Mouse (Mus musculus) heart, embryonic 10.5 days (tissue): ENCODE measurements around the gene Lgi1. TPM values are rescaled to one million over a fixed set of nuclear protein-coding genes. Genes with fewer than 3 reads are reported as not detected.

Source experiments
- DNase-seq: peaks from one replicate; pipeline ENCODE4 v3.0.0-alpha.2; 2017; ENCODE audit warnings: low spot score
- H3K27ac ChIP-seq: fragments of 300-500 bp; sonication (generic); 2 replicates; pipeline ENCODE4 v1.5.1; 2016; ENCODE audit warnings: mild to moderate bottlenecking
- H3K27me3 ChIP-seq: fragments of 300-500 bp; sonication (generic); 2 replicates; pipeline ENCODE4 v1.6.1; 2016; ENCODE audit warnings: mild to moderate bottlenecking; ENCODE audit not compliant: poor library complexity, insufficient read depth, severe bottlenecking
- H3K36me3 ChIP-seq: fragments of 300-500 bp; sonication (generic); 2 replicates; pipeline ENCODE4 v1.6.1; 2016; ENCODE audit warnings: mild to moderate bottlenecking, moderate library complexity
- H3K4me1 ChIP-seq: fragments of 300-500 bp; sonication (generic); 2 replicates; pipeline ENCODE4 v1.6.1; 2016; ENCODE audit warnings: mild to moderate bottlenecking
- H3K4me3 ChIP-seq: fragments of 300-500 bp; sonication (generic); 2 replicates; pipeline ENCODE4 v1.5.1; 2016; ENCODE audit warnings: mild to moderate bottlenecking, moderate library complexity
- H3K9me3 ChIP-seq: fragments of 300-500 bp; sonication (generic); 2 replicates; pipeline ENCODE4 v1.6.1; 2016; ENCODE audit warnings: mild to moderate bottlenecking, moderate library complexity
- WGBS: fragments of 180-500 bp; shearing (Covaris S2); methylation state at CpG from one replicate; pipeline ENCODE4 v1.1.7; 2016; 5-methylcytosine and 5-hydroxymethylcytosine counted together
- polyA plus RNA-seq: library from polyadenylated mRNA; unstranded; fragments of >200 nt; fragmentation: Nextera tagmentation; extraction: Ambion mirVana; gene quantifications from 2 replicates; pipeline ENCODE4 v1.2.1, GENCODE M21; 2016

The Lgi1 gene
- polyA plus RNA-seq, 1 experiment from 2014 or later, result 0.38 TPM

- no peaks in the 10 kb centered on the region for H3K36me3 ChIP-seq
- 62% methylated on average over 5 of the region's 5 CpGs for WGBS
Measured at GRCm38 (mm10) chr19:38320651-38321188, 56.4 kb downstream of the Lgi1 start.

GRCm38 (mm10) chr19:38323726-38324125 lies 59.4 kb downstream of the Lgi1 start:
- H3K27ac ChIP-seq, result no peak overlapping the region

More at GRCm38 (mm10) chr19:38320651-38321188, 56.4 kb downstream of the Lgi1 start:
- no peak overlapping the region for H3K27ac ChIP-seq
- no peak for DNase-seq
- H3K27me3 ChIP-seq, result no peaks in the 10 kb centered on the region
- H3K4me1 ChIP-seq, result no peaks in the 10 kb centered on the region
- H3K9me3 ChIP-seq, result no peaks in the 10 kb centered on the region
- no peak overlapping the region for H3K4me3 ChIP-seq

DNA sequence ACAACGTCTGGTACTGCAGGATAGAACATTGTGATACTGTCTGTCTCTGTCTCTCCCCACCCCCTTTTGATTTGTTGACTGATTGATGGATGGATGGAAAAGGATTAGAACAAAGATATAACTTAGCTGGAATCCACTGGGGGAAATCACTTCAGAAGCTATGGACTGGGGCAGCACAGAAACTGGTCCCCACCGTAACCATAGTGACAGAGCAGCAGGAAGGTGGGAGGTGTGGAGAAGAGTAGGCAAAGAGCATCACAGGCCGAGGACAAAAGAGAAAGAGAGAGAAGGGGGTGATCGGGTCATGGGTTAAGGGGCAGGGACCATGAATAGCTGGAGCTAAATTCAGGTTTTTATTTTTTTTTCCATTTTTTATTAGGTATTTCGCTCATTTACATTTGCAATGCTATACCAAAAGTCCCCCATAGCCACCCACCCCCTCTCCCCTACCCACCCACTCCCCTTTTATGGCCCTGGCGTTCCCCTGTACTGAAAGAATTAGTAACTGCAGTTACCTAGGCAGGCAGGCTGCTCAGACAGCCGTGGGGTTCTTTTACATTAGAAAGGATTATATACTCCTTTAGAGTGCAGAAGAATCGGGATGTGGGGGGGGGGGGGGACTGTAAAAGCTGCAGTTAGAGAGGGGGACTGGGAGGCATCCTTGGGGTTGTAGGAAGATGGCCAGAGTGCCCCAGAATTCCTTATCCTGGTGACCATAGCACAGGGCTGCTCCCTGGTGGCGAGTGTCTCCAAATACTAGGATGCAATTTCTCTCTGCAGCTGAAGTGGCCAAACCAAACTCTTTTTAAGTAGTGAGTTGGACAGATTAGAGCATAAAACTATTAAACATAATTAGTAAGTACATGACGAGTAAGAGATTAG lies 60.1 kb downstream of the Lgi1 start:
- Histone ChIP-seq H3K4me3 (no peak overlapping the region), H3K36me3 (no peaks in the 10 kb centered on the region), H3K9me3 (no peaks in the 10 kb centered on the region), H3K4me1 (no peaks in the 10 kb centered on the region), H3K27me3 (no peaks in the 10 kb centered on the region), H3K27ac (no peak overlapping the region)
- DNase-seq, result peak; percentile 53
- 56% methylated on average over 10 of the region's 10 CpGs for WGBS

More at GRCm38 (mm10) chr19:38323726-38324125, 59.4 kb downstream of the Lgi1 start:
- Histone ChIP-seq H3K36me3 (no peaks in the 10 kb centered on the region), H3K4me1 (no peaks in the 10 kb centered on the region), H3K27me3 (no peaks in the 10 kb centered on the region), H3K9me3 (no peaks in the 10 kb centered on the region), H3K4me3 (no peak overlapping the region)
- no peak for DNase-seq

- no peaks in the 10 kb centered on the region for H3K4me1 ChIP-seq
- H3K27me3 ChIP-seq, result no peaks in the 10 kb centered on the region
- H3K9me3 ChIP-seq, result no peaks in the 10 kb centered on the region
- DNase-seq, result peak; percentile 14
- no peak overlapping the region for H3K27ac ChIP-seq
- 67% methylated on average over 4 of the region's 4 CpGs for WGBS
- H3K36me3 ChIP-seq, result no peaks in the 10 kb centered on the region
- no peak overlapping the region for H3K4me3 ChIP-seq
Measured at GRCm38 (mm10) chr19:38325029-38325398, 60.7 kb downstream of the Lgi1 start.

DNA sequence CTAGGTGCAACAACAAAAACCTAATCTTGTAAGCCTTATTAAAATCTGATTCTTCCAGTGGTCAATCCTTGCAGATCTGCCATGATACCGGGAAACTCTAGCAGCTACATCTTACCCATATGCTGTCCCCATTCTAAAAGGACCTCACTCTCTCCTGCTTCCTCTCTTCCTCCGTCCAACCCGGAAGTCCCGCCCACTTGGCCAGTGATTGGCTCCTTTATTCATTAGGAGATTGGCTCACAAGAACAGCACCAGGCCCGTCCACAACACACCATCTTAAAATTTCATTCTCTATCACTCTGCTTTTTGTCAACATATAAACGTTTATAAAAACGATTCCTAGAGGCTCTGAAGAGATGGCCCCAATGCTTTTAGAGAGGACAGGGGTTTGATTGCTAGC lies 61.5 kb downstream of the Lgi1 start:
- H3K4me1 ChIP-seq, result no peaks in the 10 kb centered on the region
- WGBS, result 80% methylated on average over 7 of the region's 7 CpGs
- H3K9me3 ChIP-seq, result no peaks in the 10 kb centered on the region
- DNase-seq, result no peak
- no peaks in the 10 kb centered on the region for H3K36me3 ChIP-seq
- no peak overlapping the region for H3K27ac ChIP-seq
- no peaks in the 10 kb centered on the region for H3K27me3 ChIP-seq
- no peak overlapping the region for H3K4me3 ChIP-seq

- no peaks in the 10 kb centered on the region for H3K27me3 ChIP-seq
- H3K4me1 ChIP-seq, result 0 out of 2 replicates have a peak, but pooled peaks cover under 1% of the 10 kb centered on the region
- H3K27ac ChIP-seq, result no peak overlapping the region
- WGBS, result 51% methylated on average over 4 of the region's 4 CpGs
- H3K9me3 ChIP-seq, result no peaks in the 10 kb centered on the region
- no peak for DNase-seq
- no peak overlapping the region for H3K4me3 ChIP-seq
- no peaks in the 10 kb centered on the region for H3K36me3 ChIP-seq
Measured at GRCm38 (mm10) chr19:38327002-38327401, 62.7 kb downstream of the Lgi1 start.

- 0 out of 2 replicates have a peak, but pooled peaks cover 3% of the 10 kb centered on the region for H3K4me1 ChIP-seq
- WGBS, result 66% methylated on average over 7 of the region's 7 CpGs
- no peak for DNase-seq
- H3K36me3 ChIP-seq, result no peaks in the 10 kb centered on the region
- no peak overlapping the region for H3K4me3 ChIP-seq
- H3K27me3 ChIP-seq, result no peaks in the 10 kb centered on the region
- no peak overlapping the region for H3K27ac ChIP-seq
- no peaks in the 10 kb centered on the region for H3K9me3 ChIP-seq
Measured at GRCm38 (mm10) chr19:38328010-38328409, 63.7 kb downstream of the Lgi1 start.

DNA sequence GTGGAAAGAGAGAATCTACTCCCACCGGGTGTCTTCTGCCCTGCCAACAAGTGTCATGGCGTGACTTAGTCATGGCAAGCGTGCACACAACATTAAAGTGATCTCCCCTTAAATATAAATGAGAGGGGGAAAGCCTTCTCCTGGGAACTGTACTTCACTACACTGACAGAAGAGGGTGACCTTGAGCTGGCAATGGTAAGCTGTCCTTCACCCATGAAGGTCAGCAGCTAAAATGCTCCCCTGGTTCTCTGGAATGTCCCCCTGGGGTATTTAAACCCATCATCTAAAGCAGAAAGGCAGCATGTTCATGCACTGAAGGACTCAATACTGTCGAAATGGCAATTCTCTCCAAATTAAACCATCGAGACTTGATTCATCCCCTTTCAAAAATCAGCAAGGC lies 64.9 kb downstream of the Lgi1 start:
- H3K4me1 ChIP-seq, result 0 out of 2 replicates have a peak, but pooled peaks cover 3% of the 10 kb centered on the region
- no peak for DNase-seq
- no peaks in the 10 kb centered on the region for H3K36me3 ChIP-seq
- H3K4me3 ChIP-seq, result no peak overlapping the region
- H3K9me3 ChIP-seq, result no peaks in the 10 kb centered on the region
- no peak overlapping the region for H3K27ac ChIP-seq
- H3K27me3 ChIP-seq, result no peaks in the 10 kb centered on the region
- 81% methylated on average over 5 of the region's 5 CpGs for WGBS

DNA sequence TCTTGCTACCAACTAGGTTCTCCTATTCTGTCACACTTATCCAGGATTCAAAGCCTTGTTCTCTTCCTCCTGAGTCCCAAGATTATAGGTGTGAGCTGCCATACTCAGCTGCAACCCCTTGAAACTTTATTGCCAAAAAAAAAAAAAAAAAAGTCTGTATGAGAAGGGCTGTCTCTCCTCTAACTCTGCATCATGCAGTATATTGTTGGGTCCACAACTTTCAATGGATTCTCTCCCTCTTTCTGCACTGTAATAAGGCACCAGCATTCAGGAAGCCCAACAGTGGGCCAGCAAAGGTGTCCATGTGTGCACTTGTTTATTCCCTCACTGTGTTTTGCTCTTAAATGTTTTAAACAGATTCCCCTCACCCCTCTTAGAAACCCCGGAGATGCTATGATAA lies 66.7 kb downstream of the Lgi1 start:
- 79% methylated on average over 1 of the region's 1 CpGs for WGBS
- Histone ChIP-seq H3K36me3 (no peaks in the 10 kb centered on the region), H3K27ac (no peak overlapping the region), H3K4me3 (no peak overlapping the region), H3K27me3 (no peaks in the 10 kb centered on the region), H3K4me1 (0 out of 2 replicates have a peak, but pooled peaks cover 3% of the 10 kb centered on the region), H3K9me3 (no peaks in the 10 kb centered on the region)
- no peak for DNase-seq

- no peak for DNase-seq
Measured at GRCm38 (mm10) chr19:38332245-38332644, 67.9 kb downstream of the Lgi1 start.

DNA sequence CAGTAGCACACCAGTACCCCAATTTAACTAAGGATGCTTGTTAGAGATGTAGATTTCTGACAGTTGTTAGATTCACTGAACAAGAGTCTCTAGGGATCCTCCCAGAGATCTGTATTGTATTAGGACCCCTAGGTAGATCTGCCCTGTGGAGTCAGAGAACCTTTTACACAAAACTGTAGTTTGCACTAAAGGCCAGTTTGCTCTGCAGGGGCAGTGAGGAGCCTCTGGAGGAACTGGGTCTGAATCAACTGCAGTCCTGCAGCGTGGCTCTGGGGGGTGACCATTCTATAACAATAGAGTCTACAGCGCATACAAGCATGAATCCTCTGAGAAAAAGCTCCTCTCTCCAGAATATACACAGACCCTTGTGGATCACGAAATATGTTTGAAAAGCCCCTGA lies 68.5 kb downstream of the Lgi1 start:
- no peaks in the 10 kb centered on the region for H3K27me3 ChIP-seq
- WGBS, result 72% methylated on average over 3 of the region's 3 CpGs

More at GRCm38 (mm10) chr19:38332245-38332644, 67.9 kb downstream of the Lgi1 start:
- no peaks in the 10 kb centered on the region for H3K9me3 ChIP-seq
- 0 out of 2 replicates have a peak, but pooled peaks cover 3% of the 10 kb centered on the region for H3K4me1 ChIP-seq
- H3K27me3 ChIP-seq, result no peaks in the 10 kb centered on the region
- 66% methylated on average over 2 of the region's 2 CpGs for WGBS
- H3K27ac ChIP-seq, result no peak overlapping the region
- H3K36me3 ChIP-seq, result no peaks in the 10 kb centered on the region
- H3K4me3 ChIP-seq, result no peak overlapping the region

GRCm38 (mm10) chr19:38336553-38336952 lies 72.2 kb downstream of the Lgi1 start:
- Histone ChIP-seq H3K9me3 (no peaks in the 10 kb centered on the region), H3K36me3 (no peaks in the 10 kb centered on the region), H3K27me3 (no peaks in the 10 kb centered on the region), H3K4me3 (no peak overlapping the region), H3K4me1 (0 out of 2 replicates have a peak, but pooled peaks cover 3% of the 10 kb centered on the region), H3K27ac (no peak overlapping the region)
- WGBS, result 79% methylated on average over 3 of the region's 3 CpGs
- no peak for DNase-seq

More for the DNA sequence above, 68.5 kb downstream of the Lgi1 start:
- no peak overlapping the region for H3K4me3 ChIP-seq
- 0 out of 2 replicates have a peak, but pooled peaks cover 3% of the 10 kb centered on the region for H3K4me1 ChIP-seq
- H3K27ac ChIP-seq, result no peak overlapping the region
- no peaks in the 10 kb centered on the region for H3K36me3 ChIP-seq
- H3K9me3 ChIP-seq, result no peaks in the 10 kb centered on the region
- no peak for DNase-seq

DNA sequence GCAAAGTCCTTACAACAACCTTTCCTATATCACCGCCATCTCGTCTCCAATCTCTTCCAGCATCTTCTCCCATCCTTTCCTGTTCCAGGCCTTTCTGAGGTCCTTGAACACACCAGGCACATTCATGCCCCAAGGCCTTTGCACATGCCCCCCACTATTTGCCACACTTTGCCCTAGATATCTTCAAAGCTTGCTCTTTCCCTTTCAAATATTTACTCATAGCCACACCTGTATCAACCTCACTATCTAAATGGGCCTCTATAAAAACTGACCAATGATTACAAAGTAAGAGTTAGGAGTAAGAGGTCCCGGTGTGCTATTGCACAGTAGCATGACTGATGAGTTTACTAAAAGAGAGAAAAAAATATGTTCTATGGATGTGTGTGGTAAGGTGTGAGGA lies 73.0 kb downstream of the Lgi1 start:
- WGBS, result 82% methylated on average over 3 of the region's 3 CpGs
- no peaks in the 10 kb centered on the region for H3K27me3 ChIP-seq
- H3K4me3 ChIP-seq, result no peak overlapping the region
- H3K27ac ChIP-seq, result no peak overlapping the region
- no peak for DNase-seq
- H3K4me1 ChIP-seq, result no peaks in the 10 kb centered on the region
- H3K36me3 ChIP-seq, result no peaks in the 10 kb centered on the region
- H3K9me3 ChIP-seq, result no peaks in the 10 kb centered on the region
